Mouse (Mus musculus): ENCODE data around the gene Kiss1r. TPM values are rescaled to one million over a fixed set of nuclear protein-coding genes. Genes with fewer than 3 reads are reported as not detected.
"Not testable (repeated sequence)": the region's sequence is repeated elsewhere in the genome, so short reads cannot be mapped to it uniquely, and the experiment has no call there.

The Kiss1r gene
- polyA plus RNA-seq, 1 experiment from 2014 or later, result 0.48 TPM

DNA sequence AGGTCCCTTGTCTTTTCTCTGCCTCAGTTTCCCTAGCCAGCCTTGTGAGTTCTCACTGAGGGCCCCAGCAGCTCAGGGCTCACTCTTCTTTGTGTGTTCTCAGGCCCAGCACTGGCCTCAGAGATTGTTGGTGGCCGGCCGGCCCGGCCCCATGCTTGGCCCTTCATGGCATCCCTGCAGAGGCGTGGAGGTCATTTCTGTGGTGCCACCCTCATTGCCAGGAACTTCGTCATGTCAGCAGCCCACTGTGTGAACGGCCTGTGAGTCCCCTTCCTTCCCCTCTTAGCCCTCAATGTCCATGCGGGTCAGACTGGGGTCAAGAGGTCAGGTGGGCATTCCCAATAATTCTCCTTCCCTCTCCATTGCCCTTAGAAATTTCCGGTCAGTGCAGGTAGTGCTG lies 30.2 kb upstream of the Kiss1r start:
- Histone ChIP-seq H3K27me3 (ENCODE audit: control insufficient read depth, insufficient read depth, low read length) (peaks cover 6% of the 10 kb centered on the region; the same call in 1 of the 2 replicates), H3K36me3 (replicated peaks; ENCODE audit: control insufficient read depth, insufficient read depth, low read depth, low read length) (no peaks in the 10 kb centered on the region), H3K4me1 (ENCODE audit: control insufficient read depth, insufficient read depth, low read length) (no peaks in the 10 kb centered on the region), H3K9me3 (replicated peaks; ENCODE audit: control insufficient read depth, low read length) (no peaks in the 10 kb centered on the region), H3K9ac (replicated peaks; ENCODE audit: low read length) (no peak overlapping the region), H3K27ac (replicated peaks; ENCODE audit: low read depth, low read length) (no peak overlapping the region), H3K4me3 (ENCODE audit: low read depth, low read length) (no peak overlapping the region), H3K4me2 (ENCODE audit: low read depth, low read length) (no peak overlapping the region)
- DNase-seq (ENCODE audit: low spot score), result no peak
- ATAC-seq (replicated peaks; ENCODE audit: insufficient number of reproducible peaks, low FRiP score, low TSS enrichment, low read depth), result no peak
- 77% methylated on average over 8 of the region's 8 CpGs for WGBS

DNA sequence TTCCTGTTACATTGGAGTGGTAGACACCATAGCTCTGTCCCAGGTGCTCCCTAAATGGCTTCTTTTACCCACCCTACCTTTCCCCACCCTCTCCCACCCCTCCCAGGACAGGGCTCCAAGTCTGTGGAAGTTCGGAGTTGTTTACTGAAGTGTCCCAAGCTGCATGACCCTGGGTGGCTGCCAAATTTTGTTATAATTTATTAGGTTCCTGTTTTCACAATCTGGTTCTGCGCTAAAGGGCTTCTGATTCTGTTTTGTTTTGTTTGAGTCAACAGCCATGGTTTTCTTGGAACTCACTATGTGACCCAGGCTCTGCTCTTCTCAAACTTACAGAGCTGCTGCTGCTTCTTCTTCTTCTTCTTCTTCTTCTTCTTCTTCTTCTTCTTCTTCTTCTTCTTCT lies 27.4 kb upstream of the Kiss1r start:
- no peaks in the 10 kb centered on the region for H3K27me3 ChIP-seq (ENCODE audit: control insufficient read depth, insufficient read depth, low read length)
- no peak overlapping the region for H3K4me3 ChIP-seq (ENCODE audit: low read depth, low read length)
- H3K36me3 ChIP-seq (replicated peaks; ENCODE audit: control insufficient read depth, insufficient read depth, low read depth, low read length), result no peaks in the 10 kb centered on the region
- no peak overlapping the region for H3K27ac ChIP-seq (replicated peaks; ENCODE audit: low read depth, low read length)
- H3K9ac ChIP-seq (replicated peaks; ENCODE audit: low read length), result no peak overlapping the region
- H3K9me3 ChIP-seq (replicated peaks; ENCODE audit: control insufficient read depth, low read length), result no peaks in the 10 kb centered on the region
- 86% methylated on average over 2 of the region's 2 CpGs for WGBS
- ATAC-seq (replicated peaks; ENCODE audit: insufficient number of reproducible peaks, low FRiP score, low TSS enrichment, low read depth) (no peak), DNase-seq (ENCODE audit: low spot score) (no peak)
- H3K4me1 ChIP-seq (ENCODE audit: control insufficient read depth, insufficient read depth, low read length), result no peaks in the 10 kb centered on the region
- no peak overlapping the region for H3K4me2 ChIP-seq (ENCODE audit: low read depth, low read length)

DNA sequence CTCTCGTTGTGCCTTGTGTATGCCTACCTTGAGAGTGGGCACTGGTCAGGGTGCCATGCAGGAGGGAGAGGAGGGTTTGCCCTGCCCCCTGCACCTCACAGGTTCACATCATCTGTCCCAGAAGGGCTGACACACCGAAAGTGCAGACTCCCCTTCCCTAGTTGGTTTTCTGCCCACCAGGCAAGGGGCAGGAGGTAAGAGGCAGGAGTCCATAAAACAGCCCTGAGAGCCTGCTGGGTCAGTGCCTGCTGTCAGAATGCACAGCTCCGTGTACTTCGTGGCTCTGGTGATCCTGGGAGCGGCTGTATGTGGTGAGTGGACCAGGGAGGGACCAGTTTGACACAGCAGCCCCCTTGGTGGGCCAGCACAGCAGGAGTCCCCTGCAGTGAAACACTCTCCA lies 26.1 kb upstream of the Kiss1r start, which contains the start of gene Cfd:
Cfd (plus strand) TSS at position 184 of the 400 bp plus-strand sequence.
- Histone ChIP-seq H3K36me3 (replicated peaks; ENCODE audit: control insufficient read depth, insufficient read depth, low read depth, low read length) (peaks cover 2% of the 10 kb centered on the region; the same call in 1 of the 2 replicates), H3K4me1 (ENCODE audit: control insufficient read depth, insufficient read depth, low read length) (no peaks in the 10 kb centered on the region), H3K27ac (replicated peaks; ENCODE audit: low read depth, low read length) (no peak within 1 kb of the TSS), H3K4me3 (ENCODE audit: low read depth, low read length) (no peak within 1 kb of the TSS), H3K9ac (replicated peaks; ENCODE audit: low read length) (no peak within 1 kb of the TSS), H3K9me3 (replicated peaks; ENCODE audit: control insufficient read depth, low read length) (no peaks in the 10 kb centered on the region), H3K27me3 (ENCODE audit: control insufficient read depth, insufficient read depth, low read length) (no peaks in the 10 kb centered on the region), H3K4me2 (ENCODE audit: low read depth, low read length) (no peak within 1 kb of the TSS)
- ATAC-seq (replicated peaks; ENCODE audit: insufficient number of reproducible peaks, low FRiP score, low TSS enrichment, low read depth) (no peak), DNase-seq (ENCODE audit: low spot score) (no peak)
- 41% methylated on average over 5 of the region's 5 CpGs for WGBS

DNA sequence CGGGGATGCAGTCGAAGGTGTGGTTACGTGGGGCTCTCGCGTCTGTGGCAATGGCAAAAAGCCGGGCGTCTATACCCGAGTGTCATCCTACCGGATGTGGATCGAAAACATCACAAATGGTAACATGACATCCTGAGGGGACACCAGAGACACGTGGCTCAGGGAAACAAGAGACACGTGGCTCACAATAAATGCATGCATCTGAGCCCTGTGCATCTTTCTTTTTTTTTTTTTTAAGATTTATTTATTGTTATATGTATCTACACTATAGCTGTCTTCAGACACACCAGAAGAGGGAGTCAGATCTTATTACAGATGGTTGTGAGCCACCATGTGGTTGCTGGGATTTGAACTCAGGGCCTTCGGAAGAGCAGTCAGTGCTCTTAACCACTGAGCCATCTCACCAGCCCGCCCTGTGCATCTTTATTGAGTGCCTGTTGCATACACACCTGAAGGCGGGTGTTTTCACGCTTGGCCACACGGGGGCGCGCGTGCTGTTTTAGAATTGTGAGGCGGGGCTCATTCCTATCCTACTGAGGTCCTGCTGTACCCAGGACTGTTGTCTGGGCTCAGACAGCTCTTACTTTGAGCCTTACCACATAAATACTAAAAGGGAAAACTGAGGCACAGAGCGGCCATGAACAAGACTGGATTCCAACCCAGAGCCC lies 24.2 kb upstream of the Kiss1r start:
- not testable (repeated sequence) for H3K27ac ChIP-seq (replicated peaks; ENCODE audit: low read depth, low read length); H3K9ac ChIP-seq (replicated peaks; ENCODE audit: low read length); ATAC-seq (replicated peaks; ENCODE audit: insufficient number of reproducible peaks, low FRiP score, low TSS enrichment, low read depth); H3K9me3 ChIP-seq (replicated peaks; ENCODE audit: control insufficient read depth, low read length); H3K27me3 ChIP-seq (ENCODE audit: control insufficient read depth, insufficient read depth, low read length); H3K4me2 ChIP-seq (ENCODE audit: low read depth, low read length); H3K36me3 ChIP-seq (replicated peaks; ENCODE audit: control insufficient read depth, insufficient read depth, low read depth, low read length); H3K4me3 ChIP-seq (ENCODE audit: low read depth, low read length); H3K4me1 ChIP-seq (ENCODE audit: control insufficient read depth, insufficient read depth, low read length)
- 49% methylated on average over 22 of the region's 22 CpGs for WGBS
- peak; percentile 86 for DNase-seq (ENCODE audit: low spot score)

DNA sequence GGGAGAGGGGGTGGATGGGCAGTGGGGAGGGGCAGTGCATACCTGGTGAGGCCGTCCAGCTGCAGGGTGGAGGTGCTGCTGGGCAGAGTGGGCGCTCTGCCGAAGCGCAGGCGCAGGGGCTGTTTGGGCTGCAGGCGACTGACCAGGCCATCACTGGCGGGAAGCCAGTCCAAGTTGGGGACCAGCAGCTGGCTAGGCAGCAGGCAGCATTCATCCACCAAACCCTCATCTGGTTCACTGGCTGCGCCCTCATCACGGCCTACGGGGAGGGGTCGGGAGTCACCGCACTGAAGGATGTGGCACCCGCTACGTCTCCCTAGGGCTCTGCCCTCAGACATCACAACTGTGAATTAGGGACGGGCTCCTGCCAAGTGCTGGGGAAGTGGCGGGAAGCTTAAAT lies 20.5 kb upstream of the Kiss1r start:
- Histone ChIP-seq H3K36me3 (replicated peaks; ENCODE audit: control insufficient read depth, insufficient read depth, low read depth, low read length) (peaks cover 4% of the 10 kb centered on the region), H3K4me3 (ENCODE audit: low read depth, low read length) (no peak overlapping the region), H3K27me3 (ENCODE audit: control insufficient read depth, insufficient read depth, low read length) (no peaks in the 10 kb centered on the region), H3K4me2 (ENCODE audit: low read depth, low read length) (no peak overlapping the region), H3K27ac (replicated peaks; ENCODE audit: low read depth, low read length) (no peak overlapping the region), H3K9ac (replicated peaks; ENCODE audit: low read length) (no peak overlapping the region), H3K4me1 (ENCODE audit: control insufficient read depth, insufficient read depth, low read length) (no peaks in the 10 kb centered on the region), H3K9me3 (replicated peaks; ENCODE audit: control insufficient read depth, low read length) (no peaks in the 10 kb centered on the region; the same call in 1 of the 2 replicates)
- DNase-seq (ENCODE audit: low spot score), result no peak
- ATAC-seq (replicated peaks; ENCODE audit: insufficient number of reproducible peaks, low FRiP score, low TSS enrichment, low read depth), result no peak
- WGBS, result 92% methylated on average over 16 of the region's 16 CpGs

DNA sequence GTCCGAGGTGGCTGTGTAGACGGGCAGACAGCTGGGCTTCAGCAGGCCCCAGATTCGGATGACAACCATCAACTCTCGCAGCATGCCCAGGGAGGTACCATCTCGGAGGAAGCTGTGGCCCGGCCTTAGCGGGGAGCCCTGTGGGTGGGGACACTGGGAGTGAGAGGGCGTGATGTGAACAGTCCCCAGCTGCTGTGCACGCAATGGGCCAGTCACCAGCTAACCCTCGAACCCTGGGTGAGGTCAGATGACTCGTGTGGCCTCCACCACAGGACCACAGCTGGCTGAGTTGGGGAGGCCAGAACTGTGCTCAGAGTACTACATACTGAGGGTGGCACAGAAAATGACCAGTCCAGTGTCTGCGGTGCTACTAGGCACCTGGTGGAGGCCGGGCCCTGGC lies 20.0 kb upstream of the Kiss1r start:
- no peaks in the 10 kb centered on the region for H3K27me3 ChIP-seq (ENCODE audit: control insufficient read depth, insufficient read depth, low read length)
- H3K36me3 ChIP-seq (replicated peaks; ENCODE audit: control insufficient read depth, insufficient read depth, low read depth, low read length), result peaks cover 4% of the 10 kb centered on the region

DNA sequence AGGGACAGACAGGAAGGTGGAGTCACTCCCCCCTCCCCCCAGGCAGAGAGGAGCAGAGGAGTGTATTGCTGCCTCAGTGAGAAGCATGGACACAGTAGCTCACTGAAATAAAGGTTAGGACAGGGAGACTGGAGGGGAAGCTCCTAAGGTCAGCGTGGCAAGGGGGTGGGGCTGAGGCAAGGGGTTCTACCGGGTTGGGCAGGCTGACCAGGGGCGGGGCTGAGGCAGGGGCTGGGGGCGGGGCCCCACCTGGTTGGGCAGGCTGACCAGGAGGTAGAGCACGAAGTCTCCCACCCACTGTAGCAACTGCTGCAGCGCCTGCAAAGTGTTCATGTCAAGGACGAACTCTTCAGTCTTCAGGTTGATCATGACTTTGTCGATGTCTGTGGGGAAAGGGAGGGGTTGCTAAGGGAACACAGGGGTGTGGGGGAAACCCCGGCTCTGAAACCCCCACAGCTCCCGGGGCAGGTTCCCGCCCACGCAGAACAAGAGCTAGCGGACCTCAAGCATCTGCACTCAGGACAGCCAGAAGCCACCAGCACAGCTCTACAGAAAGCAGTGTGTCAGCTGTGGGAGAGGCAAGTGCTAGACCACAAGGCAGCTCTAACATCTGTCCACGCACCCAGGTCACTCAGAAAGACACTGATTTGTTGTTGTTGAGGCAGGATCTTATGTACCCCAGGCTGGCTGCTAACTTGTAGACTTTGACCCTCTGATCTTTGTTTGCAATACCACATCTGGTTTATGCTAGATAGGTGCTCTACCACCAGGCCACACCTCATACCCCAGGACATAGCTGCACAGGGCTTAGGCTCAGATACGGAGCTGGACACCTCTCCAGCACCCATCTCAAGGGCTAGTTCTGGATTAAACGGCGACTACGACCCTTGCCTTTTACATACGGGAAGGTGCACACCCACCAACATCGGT lies 19.2 kb upstream of the Kiss1r start:
- H3K36me3 ChIP-seq (replicated peaks; ENCODE audit: control insufficient read depth, insufficient read depth, low read depth, low read length), result peaks cover 6% of the 10 kb centered on the region
- H3K27ac ChIP-seq (replicated peaks; ENCODE audit: low read depth, low read length), result no peak overlapping the region
- H3K4me3 ChIP-seq (ENCODE audit: low read depth, low read length), result no peak overlapping the region
- H3K4me1 ChIP-seq (ENCODE audit: control insufficient read depth, insufficient read depth, low read length), result no peaks in the 10 kb centered on the region
- no peak for ATAC-seq (replicated peaks; ENCODE audit: insufficient number of reproducible peaks, low FRiP score, low TSS enrichment, low read depth)
- 51% methylated on average over 20 of the region's 20 CpGs for WGBS
- H3K27me3 ChIP-seq (ENCODE audit: control insufficient read depth, insufficient read depth, low read length), result no peaks in the 10 kb centered on the region
- no peak for DNase-seq (ENCODE audit: low spot score)
- no peaks in the 10 kb centered on the region; the same call in 1 of the 2 replicates for H3K9me3 ChIP-seq (replicated peaks; ENCODE audit: control insufficient read depth, low read length)
- H3K4me2 ChIP-seq (ENCODE audit: low read depth, low read length), result no peak overlapping the region
- H3K9ac ChIP-seq (replicated peaks; ENCODE audit: low read length), result peak overlapping the region; percentile 13; the same call in 1 of the 2 replicates

More for the DNA sequence above, 20.0 kb upstream of the Kiss1r start:
- Histone ChIP-seq H3K9ac (replicated peaks; ENCODE audit: low read length) (no peak overlapping the region), H3K9me3 (replicated peaks; ENCODE audit: control insufficient read depth, low read length) (no peaks in the 10 kb centered on the region; the same call in 1 of the 2 replicates), H3K4me1 (ENCODE audit: control insufficient read depth, insufficient read depth, low read length) (no peaks in the 10 kb centered on the region), H3K27ac (replicated peaks; ENCODE audit: low read depth, low read length) (no peak overlapping the region), H3K4me2 (ENCODE audit: low read depth, low read length) (no peak overlapping the region), H3K4me3 (ENCODE audit: low read depth, low read length) (no peak overlapping the region)
- ATAC-seq (replicated peaks; ENCODE audit: insufficient number of reproducible peaks, low FRiP score, low TSS enrichment, low read depth) (no peak), DNase-seq (ENCODE audit: low spot score) (no peak)
- WGBS, result 85% methylated on average over 13 of the region's 13 CpGs

DNA sequence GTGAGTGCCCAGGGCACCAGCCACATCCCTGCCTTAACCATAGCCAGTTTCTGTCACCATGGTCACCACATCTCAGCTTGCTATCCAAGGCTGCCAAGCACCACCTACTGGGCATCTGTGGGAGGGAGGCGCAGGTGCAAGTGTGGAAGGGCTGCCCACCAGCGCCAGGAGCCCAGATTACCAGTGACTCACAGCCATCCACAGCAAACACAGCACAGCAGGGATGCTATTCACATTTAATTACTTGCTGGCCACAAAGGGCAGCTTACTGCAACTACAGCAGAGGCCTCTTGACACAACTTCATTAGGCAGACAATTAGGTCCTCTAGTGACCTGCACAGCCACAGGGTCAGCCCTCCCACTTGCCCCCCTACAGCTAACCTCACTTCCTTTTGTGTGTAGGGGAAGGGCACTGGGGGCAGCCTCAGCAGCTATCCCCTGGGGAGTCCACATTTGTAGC lies 15.8 kb upstream of the Kiss1r start:
- H3K27me3 ChIP-seq (ENCODE audit: control insufficient read depth, insufficient read depth, low read length), result no peaks in the 10 kb centered on the region
- 0 out of 2 replicates have a peak, but pooled peaks have one; percentile 17 for ATAC-seq (replicated peaks; ENCODE audit: insufficient number of reproducible peaks, low FRiP score, low TSS enrichment, low read depth)
- H3K36me3 ChIP-seq (replicated peaks; ENCODE audit: control insufficient read depth, insufficient read depth, low read depth, low read length), result peaks cover 13% of the 10 kb centered on the region

More for the DNA sequence above, 15.8 kb upstream of the Kiss1r start:
- H3K4me3 ChIP-seq (ENCODE audit: low read depth, low read length), result no peak overlapping the region
- no peaks in the 10 kb centered on the region; the same call in 1 of the 2 replicates for H3K9me3 ChIP-seq (replicated peaks; ENCODE audit: control insufficient read depth, low read length)
- H3K4me2 ChIP-seq (ENCODE audit: low read depth, low read length), result no peak overlapping the region
- DNase-seq (ENCODE audit: low spot score), result no peak
- no peak overlapping the region for H3K27ac ChIP-seq (replicated peaks; ENCODE audit: low read depth, low read length)
- WGBS, result 54% methylated on average over 2 of the region's 2 CpGs
- H3K4me1 ChIP-seq (ENCODE audit: control insufficient read depth, insufficient read depth, low read length), result no peaks in the 10 kb centered on the region
- no peak overlapping the region for H3K9ac ChIP-seq (replicated peaks; ENCODE audit: low read length)

Measured in embryonic facial prominence, embryonic 11.5 days (tissue).